Mouse (Mus musculus) ES-E14 (cell line): ENCODE measurements around the gene Micall1. TPM values are rescaled to one million over a fixed set of nuclear protein-coding genes. Genes with fewer than 3 reads are reported as not detected.

ENCODE experiments used
- DNase-seq: peaks from one replicate; pipeline ENCODE4 v3.0.0-alpha.2; 2013; ENCODE audit warnings: low read depth, low spot score
- H3K27ac ChIP-seq: 2 replicates; pipeline ENCODE4 v1.5.1; 2012; ENCODE audit warnings: low read depth, mild to moderate bottlenecking, low read length, moderate library complexity, mixed read lengths; ENCODE audit not compliant: poor library complexity, insufficient read depth, severe bottlenecking
- H3K36me3 ChIP-seq: 2 replicates; pipeline ENCODE4 v1.6.1; 2012; ENCODE audit warnings: mild to moderate bottlenecking, low read length, moderate library complexity, mixed read lengths; ENCODE audit not compliant: control insufficient read depth, poor library complexity, insufficient read depth, severe bottlenecking
- H3K4me1 ChIP-seq, 2 experiments: fragments of 150-350 bp in 1 of 2; sonication (generic) in 1 of 2; 2 replicates each; pipeline ENCODE4 v1.6.1; 2012; ENCODE audit warnings: low read length in 2 of 2, mild to moderate bottlenecking in 1 of 2, mixed read lengths in 1 of 2; ENCODE audit not compliant: control insufficient read depth in 2 of 2, insufficient read depth in 2 of 2, poor library complexity in 1 of 2
- H3K4me3 ChIP-seq, 2 experiments: fragments of 150-350 bp in 1 of 2; sonication (generic) in 1 of 2; 2 replicates each; pipeline ENCODE4 v1.5.1; 2012; ENCODE audit warnings: low read length in 2 of 2, low read depth in 1 of 2, mild to moderate bottlenecking in 1 of 2, mixed read lengths in 1 of 2; ENCODE audit not compliant: insufficient read depth in 1 of 2, poor library complexity in 1 of 2, severe bottlenecking in 1 of 2
- H3K9ac ChIP-seq: 2 replicates; pipeline ENCODE4 v1.6.1; 2012; ENCODE audit warnings: low read depth, mild to moderate bottlenecking, low read length, mixed read lengths; ENCODE audit not compliant: poor library complexity, insufficient read depth, severe bottlenecking
- H3K9me3 ChIP-seq: fragments of 150-350 bp; sonication (generic); 2 replicates; pipeline ENCODE4 v1.6.1; 2012; ENCODE audit warnings: low read depth, mild to moderate bottlenecking, low read length; ENCODE audit not compliant: control insufficient read depth, insufficient read depth
- CHD2 ChIP-seq: IDR thresholded peaks from 2 replicates; pipeline ENCODE4 v1.6.1; 2014; ENCODE audit warnings: mild to moderate bottlenecking, low read depth, low read length, inconsistent platforms
- HCFC1 ChIP-seq: IDR thresholded peaks from 2 replicates; pipeline ENCODE4 v1.6.1; 2012; ENCODE audit warnings: low read length, inconsistent platforms, borderline replicate concordance; ENCODE audit not compliant: insufficient read depth
- MAFK ChIP-seq: IDR thresholded peaks from 2 replicates; pipeline ENCODE4 v1.6.1; 2014; ENCODE audit warnings: mild to moderate bottlenecking, low read depth, low read length, inconsistent platforms; ENCODE audit not compliant: insufficient read depth
- ZC3H11A ChIP-seq: IDR thresholded peaks from 2 replicates; pipeline ENCODE4 v1.6.1; 2012; ENCODE audit warnings: low read depth, mild to moderate bottlenecking, inconsistent platforms, low read length, borderline replicate concordance
- ZNF384 ChIP-seq: IDR thresholded peaks from 2 replicates; pipeline ENCODE4 v1.6.1; 2012; ENCODE audit warnings: low read depth, low read length, inconsistent platforms
- in situ Hi-C, 2 experiments: fragments of 600-800 bp; cut with MboI; formaldehyde crosslinking; loops; one replicate each; pipeline ENCODE4 v1.15.1; 2025; ENCODE audit warnings: low sequenced_read_pairs in 2 of 2, inconsistent platforms in 1 of 2; ENCODE audit not compliant: unreplicated experiment in 2 of 2
- total RNA-seq: library from RNA; depleted of rRNA; stranded (reverse); fragments of 300-350 nt; gene quantifications from 2 replicates; pipeline ENCODE4 v1.2.3, GENCODE M21; 2012

Gene Micall1
- total RNA-seq, 1 experiment = 7.7 TPM

- Histone ChIP-seq H3K4me1 (peaks cover 4 to 8% of the 10 kb centered on the region in 2 experiments; a peak in 3 of 4 replicates), H3K9ac (no peak overlapping the region), H3K36me3 (peaks cover 49% of the 10 kb centered on the region), H3K9me3 (no peaks in the 10 kb centered on the region), H3K4me3 (no peak overlapping the region), H3K27ac (0 out of 2 replicates have a peak overlapping the region, but pooled peaks have one; percentile 3)
- in situ Hi-C loops = no loop called here
- DNase-seq = no peak
- TF ChIP-seq MAFK = no peak
- TF ChIP-seq CHD2 = no peak
- no peak for TF ChIP-seq ZNF384
- no peak for TF ChIP-seq ZC3H11A
- TF ChIP-seq HCFC1 = no peak
Measured at GRCm38 (mm10) chr15:79145522-79145921, 36.8 kb downstream of the Micall1 start.

DNA sequence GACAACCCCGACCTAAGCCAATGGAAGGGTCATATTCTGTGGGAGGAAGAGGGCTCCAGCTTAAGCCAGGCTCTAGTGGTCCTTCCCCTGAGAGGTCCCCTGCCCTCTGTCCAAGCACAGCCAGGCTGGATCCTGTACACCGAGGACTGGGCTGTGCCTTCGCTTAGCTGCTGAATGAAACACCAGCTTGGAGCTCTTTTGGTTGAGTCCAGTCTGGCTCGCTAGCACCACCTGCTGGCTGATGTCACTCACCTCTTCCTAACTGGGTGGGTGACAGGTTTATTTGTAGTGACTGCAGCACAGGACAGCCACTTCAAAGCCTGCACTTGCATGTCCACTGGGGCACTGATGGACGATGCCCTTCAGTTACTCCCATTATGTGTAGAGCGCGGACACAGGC, 39.8 kb downstream of the Micall1 start:
- in situ Hi-C loops = no loop called here
- Histone ChIP-seq H3K4me3 (no peak overlapping the region), H3K9ac (no peak overlapping the region), H3K9me3 (no peaks in the 10 kb centered on the region), H3K36me3 (peaks cover 69% of the 10 kb centered on the region), H3K4me1 (peaks cover 0 to 7% of the 10 kb centered on the region in 2 experiments; a peak in 2 of 4 replicates), H3K27ac (no peak overlapping the region)
- DNase-seq = peak; percentile 84
- TF ChIP-seq ZC3H11A = no peak
- no peak for TF ChIP-seq MAFK
- TF ChIP-seq ZNF384 = no peak
- TF ChIP-seq CHD2 = no peak
- no peak for TF ChIP-seq HCFC1

- H3K4me1 ChIP-seq = 0 out of 4 replicates have a peak, but pooled peaks cover 0 to 3% of the 10 kb centered on the region in 2 experiments
Measured at GRCm38 (mm10) chr15:79151881-79152280, 43.2 kb downstream of the Micall1 start.

GRCm38 (mm10) chr15:79152709-79153108, 44.0 kb downstream of the Micall1 start:
- H3K27ac ChIP-seq = no peak overlapping the region
- in situ Hi-C loops = no loop called here
- 0 out of 4 replicates have a peak, but pooled peaks cover 0 to 3% of the 10 kb centered on the region in 2 experiments for H3K4me1 ChIP-seq
- no peaks in the 10 kb centered on the region for H3K9me3 ChIP-seq
- peaks cover 35% of the 10 kb centered on the region for H3K36me3 ChIP-seq
- TF ChIP-seq CHD2 (no peak), HCFC1 (no peak), ZC3H11A (no peak), ZNF384 (no peak), MAFK (no peak)
- H3K4me3 ChIP-seq = no peak overlapping the region
- H3K9ac ChIP-seq = no peak overlapping the region
- DNase-seq = no peak

More at GRCm38 (mm10) chr15:79151881-79152280, 43.2 kb downstream of the Micall1 start:
- H3K9me3 ChIP-seq = no peaks in the 10 kb centered on the region
- H3K27ac ChIP-seq = no peak overlapping the region
- H3K36me3 ChIP-seq = peaks cover 42% of the 10 kb centered on the region
- in situ Hi-C loops = no loop called here
- H3K4me3 ChIP-seq = no peak overlapping the region
- no peak overlapping the region for H3K9ac ChIP-seq
- no peak for TF ChIP-seq ZC3H11A
- TF ChIP-seq CHD2 = no peak
- TF ChIP-seq ZNF384 = no peak
- TF ChIP-seq HCFC1 = no peak
- TF ChIP-seq MAFK = no peak
- no peak for DNase-seq
